Mouse (Mus musculus) small intestine, adult 2 months (tissue): ENCODE measurements around the gene Ehf. TPM values are rescaled to one million over a fixed set of nuclear protein-coding genes. Genes with fewer than 3 reads are reported as not detected.
A peak's percentile ranks its signal among the peaks of the same experiment; 100 is the strongest.

Source experiments
- H3K27ac ChIP-seq: fragments of 200-500 bp; 2 replicates; pipeline ENCODE4 v1.5.1; 2012; ENCODE audit warnings: low read depth, low read length, control low read depth, inconsistent platforms; ENCODE audit not compliant: insufficient read depth
- H3K27me3 ChIP-seq: fragments of 200-500 bp; 2 replicates; pipeline ENCODE4 v1.6.1; 2012; ENCODE audit warnings: mild to moderate bottlenecking, moderate library complexity, low read length, inconsistent platforms; ENCODE audit not compliant: control insufficient read depth, insufficient read depth
- H3K36me3 ChIP-seq: fragments of 200-500 bp; 2 replicates; pipeline ENCODE4 v1.6.1; 2012; ENCODE audit warnings: mild to moderate bottlenecking, low read length, control low read depth, inconsistent platforms; ENCODE audit not compliant: control insufficient read depth, insufficient read depth
- H3K4me1 ChIP-seq: fragments of 200-500 bp; 2 replicates; pipeline ENCODE4 v1.6.1; 2012; ENCODE audit warnings: low read length, inconsistent platforms, mixed read lengths; ENCODE audit not compliant: control insufficient read depth, insufficient read depth, insufficient read length
- H3K4me3 ChIP-seq: fragments of 200-500 bp; 2 replicates; pipeline ENCODE4 v1.5.1; 2012; ENCODE audit warnings: low read depth, mild to moderate bottlenecking, control low read depth, inconsistent platforms, low read length, moderate library complexity
- CTCF ChIP-seq: fragments of 200-500 bp; IDR thresholded peaks from 2 replicates; pipeline ENCODE4 v1.5.1; 2012; ENCODE audit warnings: low read depth, mild to moderate bottlenecking, control low read depth, inconsistent platforms, low read length, moderate library complexity, mixed read lengths; ENCODE audit not compliant: insufficient replicate concordance, insufficient read length; ENCODE audit errors: extremely low read depth
- POLR2A ChIP-seq: fragments of 200-500 bp; IDR thresholded peaks from 2 replicates; pipeline ENCODE4 v1.6.1; 2012; ENCODE audit warnings: low read depth, mild to moderate bottlenecking, control low read depth, inconsistent platforms, low read length, moderate library complexity
- WGBS: fragments of 180-500 bp; shearing (Covaris S2); methylation state at CpG from one replicate; pipeline ENCODE4 v1.1.7; 2018; 5-methylcytosine and 5-hydroxymethylcytosine counted together
- polyA plus RNA-seq: library from polyadenylated mRNA; depleted of rRNA; stranded (reverse); fragments of >200 nt; gene quantifications from 2 replicates; pipeline ENCODE4 v1.2.3, GENCODE M21; 2012

Ehf gene
- polyA plus RNA-seq, 1 experiment: 34.2 TPM

DNA sequence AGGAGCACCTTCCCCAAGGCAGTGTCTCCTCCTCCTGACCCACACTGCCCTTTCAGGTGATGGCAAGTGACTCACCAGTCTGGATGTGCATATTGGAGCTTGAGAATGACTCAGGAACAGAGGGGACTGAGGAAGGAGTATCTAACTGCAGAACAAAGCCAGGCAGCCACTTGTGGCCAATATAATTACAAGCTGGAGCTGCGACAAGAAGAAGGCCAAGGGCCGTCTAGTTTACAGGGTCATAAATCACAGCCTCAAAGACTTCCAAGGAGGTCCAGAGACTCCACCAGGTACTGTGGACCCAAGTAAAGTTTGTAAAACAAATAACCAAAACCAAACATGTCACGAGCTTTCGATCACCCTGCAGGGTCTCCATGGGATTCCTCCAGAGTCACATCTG is 10.9 kb upstream of the Ehf start:
- Histone ChIP-seq H3K27ac (no peak overlapping the region), H3K4me1 (peaks cover 5% of the 10 kb centered on the region; the same call in 1 of the 2 replicates), H3K4me3 (no peak overlapping the region), H3K27me3 (no peaks in the 10 kb centered on the region), H3K36me3 (no peaks in the 10 kb centered on the region)
- WGBS: 35% methylated on average over 4 of the region's 4 CpGs
- TF ChIP-seq POLR2A (no peak), CTCF (no peak)

DNA sequence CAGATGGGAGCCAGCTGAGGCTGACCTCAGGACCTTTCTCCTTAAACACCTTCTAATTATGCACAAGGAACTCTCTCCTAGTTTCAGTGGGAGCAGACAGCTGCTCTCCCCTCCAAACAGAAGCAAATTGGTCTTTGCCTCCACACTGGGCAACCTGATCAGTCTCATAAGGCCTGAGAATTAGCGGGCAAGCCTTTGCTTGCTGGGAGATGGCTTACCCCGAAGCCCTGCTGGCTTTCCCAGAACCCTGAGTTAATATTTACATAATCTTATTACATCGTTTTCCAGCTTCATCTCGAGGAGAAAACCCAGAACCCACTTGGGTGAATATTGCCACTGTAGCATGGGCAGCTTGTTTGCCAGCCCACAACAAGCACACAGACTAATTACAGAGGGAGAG is 9.6 kb upstream of the Ehf start:
- WGBS: 23% methylated on average over 4 of the region's 4 CpGs
- TF ChIP-seq POLR2A (no peak), CTCF (no peak)

DNA sequence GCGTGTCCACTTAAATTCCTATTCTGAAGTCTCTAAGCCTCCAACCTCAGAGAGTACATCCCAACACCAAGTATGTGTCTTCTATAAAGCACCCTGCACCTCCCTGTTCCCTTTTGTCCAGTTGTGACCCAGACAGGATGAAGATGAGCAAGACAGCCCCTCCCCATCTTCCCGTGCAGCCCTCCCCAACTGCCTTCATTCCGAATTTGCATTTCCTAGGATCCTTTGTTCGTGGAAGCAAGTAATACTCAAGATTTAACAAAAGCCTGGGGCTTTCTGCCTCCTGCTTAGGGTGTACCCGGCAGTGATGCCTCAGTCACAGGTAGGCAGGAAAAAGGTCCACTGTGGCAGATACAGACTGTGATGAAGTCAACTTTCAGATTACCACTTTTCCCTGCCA is 7.6 kb upstream of the Ehf start:
- H3K4me1 ChIP-seq: peaks cover 5% of the 10 kb centered on the region; the same call in 1 of the 2 replicates
- H3K4me3 ChIP-seq: no peak overlapping the region
- TF ChIP-seq CTCF: no peak
- TF ChIP-seq POLR2A: no peak
- no peaks in the 10 kb centered on the region for H3K27me3 ChIP-seq
- no peaks in the 10 kb centered on the region for H3K36me3 ChIP-seq
- H3K27ac ChIP-seq: no peak overlapping the region
- 75% methylated on average over 5 of the region's 5 CpGs for WGBS

More for the DNA sequence above, 9.6 kb upstream of the Ehf start:
- Histone ChIP-seq H3K4me3 (no peak overlapping the region), H3K27ac (no peak overlapping the region), H3K4me1 (peaks cover 5% of the 10 kb centered on the region; the same call in 1 of the 2 replicates), H3K27me3 (no peaks in the 10 kb centered on the region), H3K36me3 (no peaks in the 10 kb centered on the region)

DNA sequence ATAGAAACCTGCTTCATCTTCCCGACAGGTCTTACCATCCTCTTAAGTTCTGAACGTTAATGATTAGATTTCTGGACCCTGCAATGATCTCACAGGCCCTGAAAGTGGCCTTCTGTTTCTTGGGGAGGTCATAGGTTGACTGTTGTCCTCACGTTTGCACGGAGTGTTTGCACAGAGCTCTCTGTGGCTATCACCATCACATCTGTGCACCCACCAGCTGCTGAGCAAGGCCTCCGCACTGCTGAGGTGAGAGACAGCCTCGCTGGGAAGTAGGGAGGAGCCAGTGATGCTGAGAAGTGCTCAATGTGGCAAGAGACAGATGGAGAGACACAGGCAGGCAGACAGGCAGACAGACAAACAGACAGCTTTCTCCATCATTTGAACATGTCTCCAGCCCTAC is 3.6 kb upstream of the Ehf start:
- Histone ChIP-seq H3K27ac (no peak overlapping the region), H3K4me3 (no peak overlapping the region), H3K27me3 (no peaks in the 10 kb centered on the region), H3K4me1 (peaks cover 2% of the 10 kb centered on the region; the same call in 1 of the 2 replicates), H3K36me3 (no peaks in the 10 kb centered on the region)
- 43% methylated on average over 6 of the region's 6 CpGs for WGBS
- TF ChIP-seq POLR2A (no peak), CTCF (no peak)

DNA sequence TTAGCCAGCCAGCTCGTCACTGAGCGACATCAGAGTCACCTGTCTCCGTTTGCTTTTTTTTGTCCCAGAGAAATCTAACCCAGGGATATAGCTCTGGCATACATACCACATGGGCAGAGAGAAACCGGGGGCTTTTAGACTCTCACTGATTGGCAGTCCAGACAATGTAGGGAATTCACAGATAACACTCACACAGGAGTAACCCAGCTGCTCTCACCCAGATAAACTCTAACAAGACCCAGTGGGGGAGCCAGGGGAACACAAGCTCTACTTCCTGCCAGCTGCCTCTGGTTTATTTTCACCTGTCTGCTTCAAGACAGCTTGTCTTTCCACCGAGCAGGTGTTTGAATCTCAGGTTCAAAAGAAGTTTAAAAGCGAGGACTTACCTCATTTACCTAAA is 409 bp downstream of the Ehf start:
- Histone ChIP-seq H3K4me1 (no peaks in the 10 kb centered on the region; the same call in 1 of the 2 replicates), H3K4me3 (peak overlapping the region; percentile 40; the same call in 1 of the 2 replicates), H3K27ac (peak overlapping the region; percentile 73), H3K27me3 (no peaks in the 10 kb centered on the region), H3K36me3 (no peaks in the 10 kb centered on the region)
- TF ChIP-seq CTCF (no peak), POLR2A (no peak)
- WGBS: 17% methylated on average over 6 of the region's 6 CpGs

DNA sequence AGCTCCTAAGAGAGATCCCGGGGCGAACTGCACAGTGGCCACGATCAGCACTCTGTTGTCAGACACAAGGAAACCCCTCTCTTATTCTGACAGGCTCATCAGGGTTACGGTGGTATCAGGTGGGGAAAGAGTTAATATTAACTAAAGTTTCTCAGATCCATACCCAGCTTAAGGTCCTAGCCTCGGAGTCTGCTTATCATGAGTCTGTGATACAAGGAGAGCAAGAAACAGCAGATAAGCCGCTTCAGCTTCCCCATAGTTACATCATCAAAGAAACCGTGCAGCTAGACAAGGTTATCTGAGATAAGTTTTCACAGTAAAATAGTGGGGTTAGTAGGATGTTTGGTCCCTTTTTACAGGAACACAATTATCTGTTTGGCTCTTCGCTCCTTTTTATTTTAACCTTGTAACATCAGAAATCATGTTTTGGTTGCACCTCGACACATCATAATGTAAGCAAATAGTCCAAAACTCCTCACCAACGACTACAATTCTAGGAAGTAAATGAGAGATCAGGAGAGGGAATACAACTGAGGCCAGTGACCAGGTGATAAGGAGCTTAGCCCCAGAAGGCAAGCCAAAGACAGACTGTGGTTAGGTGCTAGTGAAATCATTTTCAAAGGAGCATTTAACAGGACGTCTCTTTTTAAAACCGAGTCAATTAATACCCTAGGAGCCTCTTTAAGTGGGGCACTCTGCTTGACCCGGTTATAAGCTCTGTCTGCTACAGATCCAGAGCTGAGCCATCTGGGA is 4.2 kb downstream of the Ehf start:
- Histone ChIP-seq H3K4me1 (peaks cover 19% of the 10 kb centered on the region), H3K27ac (peak overlapping the region; percentile 80), H3K4me3 (peak overlapping the region; percentile 36), H3K36me3 (no peaks in the 10 kb centered on the region), H3K27me3 (no peaks in the 10 kb centered on the region)
- TF ChIP-seq CTCF (no peak), POLR2A (no peak)
- WGBS: 20% methylated on average over 13 of the region's 13 CpGs

DNA sequence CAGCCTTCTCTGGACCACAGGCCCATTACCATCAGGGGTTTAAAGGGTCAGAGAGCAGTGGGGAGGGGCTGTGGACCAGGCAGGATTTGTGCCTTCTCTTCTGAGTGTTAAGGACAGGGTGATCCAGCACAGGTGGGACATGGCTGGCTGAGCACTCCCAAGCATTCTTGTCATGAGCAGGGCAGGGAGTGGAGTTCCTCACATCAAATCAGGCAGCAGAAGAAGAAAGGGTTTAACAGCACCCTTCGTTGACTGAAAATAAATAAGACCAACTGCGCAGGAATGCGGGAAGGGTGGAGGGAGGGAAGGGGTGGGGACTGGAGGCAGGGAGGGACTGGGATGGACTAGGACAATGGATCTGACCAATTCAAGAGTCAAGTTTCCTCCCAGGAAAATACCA is 8.6 kb downstream of the Ehf start:
- H3K4me3 ChIP-seq: no peak overlapping the region
- 6% methylated on average over 3 of the region's 3 CpGs for WGBS
- TF ChIP-seq POLR2A (no peak), CTCF (no peak)
- no peaks in the 10 kb centered on the region for H3K36me3 ChIP-seq
- H3K4me1 ChIP-seq: peaks cover 29% of the 10 kb centered on the region
- H3K27me3 ChIP-seq: no peaks in the 10 kb centered on the region
- peak overlapping the region; percentile 75 for H3K27ac ChIP-seq
